Mouse (Mus musculus): ENCODE data around the gene Pitpnc1. TPM values are rescaled to one million over a fixed set of nuclear protein-coding genes. Genes with fewer than 3 reads are reported as not detected.

The Pitpnc1 gene
- 153 TPM for total RNA-seq (2023)

DNA sequence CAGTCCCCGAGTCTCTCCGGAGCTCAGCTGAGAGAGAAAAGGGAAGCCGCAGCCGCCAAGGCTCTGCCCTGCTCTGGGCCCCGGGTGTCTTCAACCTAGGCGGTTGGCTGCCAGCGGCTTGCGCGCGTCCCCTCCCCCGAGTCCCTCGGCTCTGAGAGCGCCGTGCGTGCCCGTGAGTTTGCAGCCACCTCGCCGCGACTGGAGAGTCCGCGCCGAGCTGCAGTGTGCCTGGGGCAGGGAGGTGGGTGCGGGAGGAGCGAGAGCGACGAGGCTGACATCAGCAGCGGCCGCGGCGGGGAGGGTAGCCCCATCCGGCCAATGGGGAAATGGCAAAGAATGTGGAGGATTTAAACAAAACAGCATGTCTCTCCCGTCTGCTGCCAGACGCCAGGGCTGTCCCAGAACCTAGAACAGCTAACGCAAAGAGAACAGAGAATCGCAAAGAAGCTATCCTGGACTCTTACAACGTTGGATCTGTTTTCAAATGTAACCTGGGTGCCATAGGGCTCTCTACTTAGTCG lies at the start of gene Pitpnc1:
Pitpnc1 (minus strand) TSS at position 179 of the 521 bp plus-strand sequence.

DNA sequence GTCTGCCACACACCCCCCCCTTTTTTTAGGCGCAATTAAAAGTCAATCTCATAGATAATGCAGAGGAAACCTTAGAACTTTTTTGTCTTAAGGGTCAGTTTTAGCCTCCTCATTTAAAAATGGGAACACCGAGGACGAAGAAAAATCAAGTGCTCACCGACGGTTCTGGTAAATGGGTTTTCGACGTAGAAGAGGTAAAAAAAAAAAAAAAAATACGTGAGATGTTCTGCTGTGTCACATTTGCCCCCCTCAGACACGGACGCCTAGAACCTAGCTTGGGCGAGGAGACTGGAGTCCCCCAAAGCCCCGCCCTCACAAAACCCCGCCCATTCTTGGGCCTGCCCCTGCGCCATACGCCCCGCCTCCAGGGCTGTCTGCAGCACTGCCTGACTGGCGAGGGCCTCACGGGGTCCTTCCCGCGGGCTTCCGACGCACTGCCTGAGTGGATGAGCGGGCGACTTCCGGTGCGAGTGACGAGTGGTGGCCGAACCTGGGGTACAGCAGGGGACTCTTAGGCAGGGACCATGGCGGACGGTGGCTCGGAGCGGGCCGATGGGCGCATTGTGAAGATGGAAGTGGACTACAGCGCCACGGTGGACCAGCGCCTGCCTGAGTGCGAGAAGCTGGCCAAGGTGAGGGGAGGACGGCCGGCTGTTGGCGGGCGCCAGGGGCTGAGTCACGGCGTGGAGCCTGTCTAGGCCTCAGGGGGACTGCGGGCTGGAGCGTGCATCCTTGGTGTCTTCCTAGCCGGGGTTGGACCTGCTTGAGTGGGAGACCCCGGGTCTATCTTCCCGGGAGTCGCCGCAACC lies 8.8 kb upstream of the Pitpnc1 start, which contains the start of gene Psmd12:
Psmd12 (plus strand) TSS at position 432 of the 809 bp plus-strand sequence.

DNA sequence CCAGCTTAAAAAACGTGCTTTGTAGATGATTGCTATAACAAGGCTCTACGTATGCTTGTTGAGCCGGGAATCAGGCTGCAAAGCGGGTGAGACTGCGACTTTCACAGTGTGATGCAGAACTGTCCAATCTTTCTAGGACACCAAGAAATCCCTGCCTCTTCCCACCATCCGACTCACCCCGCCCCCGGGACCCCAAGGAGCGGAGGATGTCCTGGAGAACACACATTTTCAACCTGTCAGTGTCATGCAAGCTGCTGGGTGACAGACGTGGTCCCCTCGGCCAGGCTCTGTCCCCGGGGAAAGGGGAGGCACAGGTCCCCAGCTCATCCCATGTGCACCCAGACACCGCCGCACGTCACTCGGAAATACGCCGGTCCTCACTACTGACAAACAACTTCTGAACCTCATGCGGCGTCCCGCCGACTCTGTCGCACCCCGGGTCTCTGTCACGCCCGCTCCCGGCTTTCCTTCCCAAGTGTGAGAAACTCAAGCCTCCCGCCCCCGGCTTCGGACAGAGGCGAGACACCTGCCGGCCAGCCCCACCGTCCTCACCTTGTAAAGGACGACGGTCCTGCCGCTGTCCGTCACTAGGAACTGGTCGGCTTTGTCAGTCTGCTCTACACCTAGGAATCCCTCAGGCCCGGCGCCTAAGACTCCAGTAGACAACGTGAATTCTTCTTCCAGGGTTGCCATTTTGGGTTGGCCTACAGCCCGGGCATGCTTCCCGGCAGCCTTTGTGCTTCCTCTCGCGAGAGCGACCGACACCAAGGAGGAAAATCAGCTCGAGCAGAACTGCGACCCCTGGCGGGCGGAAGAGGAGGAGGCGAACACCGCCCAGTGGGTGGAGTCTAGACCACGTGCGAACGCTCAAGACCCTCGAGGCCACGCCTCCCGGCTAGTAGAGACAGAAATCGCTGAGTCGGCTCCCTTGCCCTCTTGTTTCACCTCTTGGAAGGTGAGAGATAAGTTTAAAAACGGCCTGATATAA lies 281.6 kb downstream of the Pitpnc1 start, which contains the start of gene Nol11:
Nol11 (minus strand) TSS at position 817 of the 988 bp plus-strand sequence.

Other genes with a start within 250 kb of the Pitpnc1 start
- gene Psmd12, start 8.8 kb upstream of the Pitpnc1 start, total RNA-seq (2023) = 46.3 TPM
- 90.0 TPM for gene Helz, start 77.2 kb upstream of the Pitpnc1 start, total RNA-seq (2023)
- gene Cacng1, start 245.8 kb upstream of the Pitpnc1 start, total RNA-seq (2023) = not detected